Mouse (Mus musculus) midbrain, postnatal 0 days (tissue): ENCODE measurements around the gene Dnah17. TPM values are rescaled to one million over a fixed set of nuclear protein-coding genes. Genes with fewer than 3 reads are reported as not detected.

Experiments used
- ATAC-seq: fragments of 200-750 bp; cut with Nextera tagmentation; 2 replicates; pipeline ENCODE4 v1.8.0; 2017; ENCODE audit warnings: moderate number of reproducible peaks, mild to moderate bottlenecking, moderate TSS enrichment, moderate library complexity; ENCODE audit not compliant: low FRiP score
- DNase-seq: peaks from one replicate; pipeline ENCODE4 v3.0.0-alpha.2; 2015; ENCODE audit warnings: low spot score
- H3K27ac ChIP-seq: fragments of 300-500 bp; sonication (generic); 2 replicates; pipeline ENCODE4 v1.5.1; 2014; ENCODE audit warnings: low read depth, mild to moderate bottlenecking, low read length, mixed read lengths
- H3K27me3 ChIP-seq: fragments of 300-500 bp; sonication (generic); 2 replicates; pipeline ENCODE4 v1.6.1; 2014; ENCODE audit warnings: low read length, control low read depth, mixed read lengths; ENCODE audit not compliant: insufficient read depth
- H3K36me3 ChIP-seq: fragments of 300-500 bp; sonication (generic); 2 replicates; pipeline ENCODE4 v1.6.1; 2014; ENCODE audit warnings: low read length, control low read depth, mixed read lengths; ENCODE audit not compliant: insufficient read depth
- H3K4me1 ChIP-seq: fragments of 300-500 bp; sonication (generic); 2 replicates; pipeline ENCODE4 v1.6.1; 2014; ENCODE audit warnings: mild to moderate bottlenecking, control low read depth, antibody characterized with exemption, low read length, mixed read lengths; ENCODE audit not compliant: insufficient read depth
- H3K4me2 ChIP-seq: fragments of 300-500 bp; sonication (generic); 2 replicates; pipeline ENCODE4 v1.6.1; 2014; ENCODE audit warnings: low read depth, mild to moderate bottlenecking, low read length, mixed read lengths; ENCODE audit not compliant: poor library complexity, severe bottlenecking
- H3K4me3 ChIP-seq: fragments of 300-500 bp; sonication (generic); 2 replicates; pipeline ENCODE4 v1.5.1; 2014; ENCODE audit warnings: low read depth, mild to moderate bottlenecking, low read length, moderate library complexity
- H3K9ac ChIP-seq: fragments of 300-500 bp; sonication (generic); replicated peaks from 2 replicates; pipeline ENCODE4 v1.6.1; 2014; ENCODE audit warnings: mild to moderate bottlenecking, low read length, moderate library complexity, mixed read lengths; ENCODE audit not compliant: poor library complexity, severe bottlenecking
- H3K9me3 ChIP-seq: fragments of 300-500 bp; sonication (generic); 2 replicates; pipeline ENCODE4 v1.6.1; 2016; ENCODE audit warnings: low read length, control low read depth
- CTCF ChIP-seq: IDR thresholded peaks from 2 replicates; pipeline ENCODE4 v1.5.1; 2016; ENCODE audit warnings: antibody characterized with exemption, mild to moderate bottlenecking
- WGBS: fragments of 180-500 bp; shearing (Covaris S2); extraction: QIAGEN DNeasy Blood & Tissue Kit; methylation state at CpG from one replicate; pipeline ENCODE4 v1.1.7; 2014; 5-methylcytosine and 5-hydroxymethylcytosine counted together
- polyA plus RNA-seq: library from polyadenylated mRNA; unstranded; fragments of >200 nt; fragmentation: Nextera tagmentation; extraction: Ambion mirVana; gene quantifications from 2 replicates; pipeline ENCODE4 v1.2.1, GENCODE M21; 2015
- total RNA-seq: library from RNA; depleted of rRNA; stranded (reverse); fragments of >200 nt; gene quantifications from 2 replicates; pipeline ENCODE4 v1.2.3, GENCODE M21; 2014

Gene Dnah17
- total and polyA plus RNA-seq, 2 experiments from 2014 or later: 0.05 to 0.20 TPM

DNA sequence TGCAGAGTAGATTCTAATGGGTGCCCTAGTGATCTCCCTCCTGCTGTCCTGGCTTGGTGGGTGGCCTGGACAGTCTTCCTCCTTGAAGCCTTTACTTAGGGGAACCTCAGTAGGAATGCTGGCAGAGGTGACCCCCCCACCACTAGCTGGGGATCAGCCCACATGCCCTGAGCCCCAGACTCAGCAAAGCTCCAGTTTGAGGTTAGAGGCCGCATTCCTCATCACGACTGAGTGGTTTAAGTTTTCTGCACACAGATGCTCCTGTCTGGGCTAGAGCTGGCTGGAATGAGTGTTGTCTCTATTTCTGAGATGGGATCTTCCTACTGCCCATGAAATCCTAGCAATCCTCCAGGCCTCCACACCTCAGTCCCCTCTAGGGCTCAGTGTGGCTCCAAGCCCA is 106.3 kb downstream of the Dnah17 start:
- H3K9me3 ChIP-seq: no peaks in the 10 kb centered on the region
- 88% methylated on average over 2 of the region's 2 CpGs for WGBS
- no peak for TF ChIP-seq CTCF
- H3K27ac ChIP-seq: no peak overlapping the region
- no peak overlapping the region for H3K9ac ChIP-seq
- peaks cover 43% of the 10 kb centered on the region for H3K36me3 ChIP-seq
- DNase-seq: no peak
- no peaks in the 10 kb centered on the region for H3K4me1 ChIP-seq
- no peak overlapping the region for H3K4me2 ChIP-seq
- no peak overlapping the region for H3K4me3 ChIP-seq
- ATAC-seq: no peak
- no peaks in the 10 kb centered on the region for H3K27me3 ChIP-seq

DNA sequence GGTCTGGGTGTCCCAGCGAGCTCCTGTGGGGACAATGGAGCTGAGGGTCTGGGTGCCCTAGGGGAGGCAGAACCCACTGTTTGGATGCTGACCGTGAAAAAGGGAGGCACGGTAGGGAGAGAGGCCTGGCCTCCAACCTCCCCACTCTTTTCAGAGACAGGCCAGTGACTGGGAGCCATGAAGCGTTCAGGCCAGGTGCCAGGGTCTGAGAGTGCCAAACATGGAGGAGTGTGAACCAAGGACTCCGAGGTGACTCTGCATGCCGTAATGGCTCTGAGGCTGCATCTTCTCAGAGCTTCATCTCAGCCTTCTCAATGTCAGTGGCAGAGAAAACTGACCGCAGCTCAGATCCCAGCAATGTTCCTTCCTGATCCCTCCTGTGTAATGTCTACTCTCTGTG is 107.0 kb downstream of the Dnah17 start:
- Histone ChIP-seq H3K27me3 (no peaks in the 10 kb centered on the region), H3K4me1 (no peaks in the 10 kb centered on the region), H3K4me3 (no peak overlapping the region), H3K9me3 (no peaks in the 10 kb centered on the region), H3K9ac (no peak overlapping the region), H3K36me3 (peaks cover 43% of the 10 kb centered on the region), H3K27ac (no peak overlapping the region), H3K4me2 (no peak overlapping the region)
- DNase-seq (no peak), ATAC-seq (no peak)
- WGBS: 88% methylated on average over 7 of the region's 7 CpGs
- TF ChIP-seq CTCF: no peak

DNA sequence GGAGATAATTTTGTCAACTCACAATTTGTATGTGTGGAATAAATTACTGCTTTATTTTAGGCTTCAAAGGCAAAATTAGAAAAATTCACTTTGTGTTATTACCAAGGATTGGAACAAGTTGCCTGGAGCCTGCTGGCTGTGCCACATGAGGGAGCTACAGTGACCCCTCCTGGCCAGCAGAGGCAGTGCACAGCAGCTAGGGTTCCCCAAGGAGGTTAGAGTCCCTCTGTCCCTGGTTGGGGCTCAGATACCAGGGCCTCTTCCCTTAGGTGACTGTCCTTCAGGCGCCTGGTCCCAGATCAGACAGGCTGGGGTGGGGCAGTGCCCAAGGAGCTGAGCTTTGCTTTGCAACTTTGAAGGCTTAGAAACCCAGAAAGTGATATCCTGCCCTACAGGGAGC is 108.6 kb downstream of the Dnah17 start:
- Histone ChIP-seq H3K27me3 (no peaks in the 10 kb centered on the region), H3K9ac (no peak overlapping the region), H3K4me1 (no peaks in the 10 kb centered on the region), H3K27ac (no peak overlapping the region), H3K9me3 (no peaks in the 10 kb centered on the region), H3K36me3 (peaks cover 39% of the 10 kb centered on the region), H3K4me2 (no peak overlapping the region), H3K4me3 (no peak overlapping the region)
- DNase-seq: peak; percentile 74
- peak; percentile 87 for TF ChIP-seq CTCF
- no peak for ATAC-seq
- WGBS: 50% methylated on average over 1 of the region's 1 CpGs

DNA sequence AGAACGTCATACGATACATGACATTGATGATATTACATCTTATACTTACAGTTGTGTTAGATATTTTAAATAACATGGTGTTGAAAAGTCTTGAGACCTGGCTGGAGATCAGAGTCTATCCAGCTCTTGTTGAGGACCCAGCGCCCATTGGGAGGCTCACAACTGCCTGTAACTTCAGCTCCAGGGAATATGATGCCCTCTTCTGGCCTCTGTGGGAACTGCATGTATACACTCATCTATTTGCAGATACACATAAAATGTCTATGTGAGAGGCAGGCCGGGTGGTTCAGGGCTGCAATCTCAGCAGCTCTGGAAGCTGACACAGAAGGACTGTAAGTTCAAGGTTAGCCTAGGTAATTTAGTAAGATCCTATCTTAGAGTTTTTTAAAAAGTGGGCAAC is 112.1 kb downstream of the Dnah17 start:
- H3K4me3 ChIP-seq: no peak overlapping the region
- peaks cover 36% of the 10 kb centered on the region for H3K36me3 ChIP-seq
- no peak overlapping the region for H3K27ac ChIP-seq
- peak; percentile 60 for TF ChIP-seq CTCF
- no peak overlapping the region for H3K9ac ChIP-seq
- H3K4me2 ChIP-seq: no peak overlapping the region
- no peaks in the 10 kb centered on the region for H3K4me1 ChIP-seq
- H3K9me3 ChIP-seq: no peaks in the 10 kb centered on the region
- WGBS: 95% methylated on average over 4 of the region's 4 CpGs
- DNase-seq: no peak
- no peak for ATAC-seq
- no peaks in the 10 kb centered on the region for H3K27me3 ChIP-seq

DNA sequence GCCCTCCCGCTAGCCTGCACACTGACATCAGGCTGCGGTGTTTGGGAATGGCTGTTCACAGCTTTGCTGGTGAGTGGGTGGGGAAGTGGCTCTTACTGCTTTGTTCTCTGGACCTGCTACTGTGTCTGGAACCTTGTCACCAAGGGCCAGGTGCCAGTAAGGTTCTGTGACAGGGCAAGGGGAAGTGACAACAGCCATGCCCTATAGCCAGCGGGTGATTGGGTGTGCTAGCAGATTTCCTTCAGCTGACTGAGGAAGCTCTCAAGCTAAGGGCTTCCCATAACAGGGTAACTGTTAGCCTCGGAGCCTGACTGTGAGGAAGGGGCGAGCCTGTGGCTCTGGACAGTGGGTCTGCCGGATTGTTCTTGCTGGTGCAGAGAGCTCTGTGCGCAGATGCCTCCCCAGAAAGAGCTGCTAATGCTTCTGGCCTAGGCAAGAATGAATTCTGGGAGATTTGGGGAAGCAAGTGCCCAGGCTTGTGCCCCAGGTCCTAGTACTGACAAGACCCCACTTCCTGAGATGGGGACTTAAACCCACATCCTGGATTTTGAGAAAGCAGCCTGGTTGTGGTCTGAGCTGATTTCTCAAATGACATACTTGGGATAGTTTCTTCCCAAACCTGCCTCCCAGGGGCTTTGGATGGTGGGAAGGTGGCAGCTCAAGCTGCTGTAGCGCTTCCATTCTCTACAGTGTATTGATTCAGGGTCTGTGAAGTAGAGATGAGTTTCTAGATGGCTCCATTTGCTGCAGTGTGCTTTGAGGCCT is 114.9 kb downstream of the Dnah17 start:
- Histone ChIP-seq H3K4me2 (no peak overlapping the region), H3K9ac (no peak overlapping the region), H3K27me3 (no peaks in the 10 kb centered on the region), H3K4me3 (no peak overlapping the region), H3K36me3 (peaks cover 29% of the 10 kb centered on the region), H3K9me3 (no peaks in the 10 kb centered on the region), H3K27ac (no peak overlapping the region), H3K4me1 (no peaks in the 10 kb centered on the region)
- WGBS: 98% methylated on average over 8 of the region's 8 CpGs
- no peak for TF ChIP-seq CTCF
- ATAC-seq: no peak
- no peak for DNase-seq

DNA sequence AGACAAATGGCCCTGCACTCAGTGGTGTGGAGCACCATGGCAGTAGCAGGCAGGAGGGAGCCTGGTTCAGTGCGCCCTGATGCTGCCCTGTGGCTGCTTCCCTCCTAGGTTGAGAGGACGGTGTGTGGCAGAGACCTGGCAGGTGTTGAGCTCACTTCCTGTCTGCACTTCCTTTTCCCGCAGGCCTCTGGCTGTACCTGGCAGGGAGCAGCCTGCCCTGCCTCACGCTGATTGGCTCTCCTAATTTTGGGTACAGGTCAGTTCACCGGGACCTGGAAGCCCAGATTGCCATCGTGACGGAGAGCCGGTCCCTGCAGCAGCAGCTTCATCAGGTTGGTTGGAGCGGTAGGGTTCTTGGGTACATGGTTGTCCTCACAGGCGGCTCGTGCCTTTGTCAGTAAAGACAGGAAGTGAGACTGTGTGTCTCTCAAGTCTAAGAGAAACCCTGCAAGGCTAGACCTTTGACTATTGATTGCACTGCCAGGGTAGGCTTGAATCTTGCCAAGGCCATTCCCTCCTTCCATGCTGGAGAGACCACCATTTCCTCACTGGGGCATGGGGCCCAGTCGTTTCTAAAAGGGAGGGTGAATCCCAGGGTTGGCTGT is 115.9 kb downstream of the Dnah17 start:
- Histone ChIP-seq H3K4me1 (no peaks in the 10 kb centered on the region), H3K4me2 (no peak overlapping the region), H3K36me3 (peaks cover 22% of the 10 kb centered on the region), H3K9me3 (no peaks in the 10 kb centered on the region), H3K27ac (no peak overlapping the region), H3K4me3 (no peak overlapping the region), H3K27me3 (no peaks in the 10 kb centered on the region), H3K9ac (no peak overlapping the region)
- DNase-seq (no peak), ATAC-seq (no peak)
- TF ChIP-seq CTCF: no peak
- WGBS: 87% methylated on average over 12 of the region's 12 CpGs
